Mouse (Mus musculus): ENCODE measurements at regions not wholly inside any gene's neighbourhood (a gene's known extent, or its start where the extent isn't known, plus 50 kb on each side); places are given as distances from the start of the nearest gene placed in this dataset.

DNA sequence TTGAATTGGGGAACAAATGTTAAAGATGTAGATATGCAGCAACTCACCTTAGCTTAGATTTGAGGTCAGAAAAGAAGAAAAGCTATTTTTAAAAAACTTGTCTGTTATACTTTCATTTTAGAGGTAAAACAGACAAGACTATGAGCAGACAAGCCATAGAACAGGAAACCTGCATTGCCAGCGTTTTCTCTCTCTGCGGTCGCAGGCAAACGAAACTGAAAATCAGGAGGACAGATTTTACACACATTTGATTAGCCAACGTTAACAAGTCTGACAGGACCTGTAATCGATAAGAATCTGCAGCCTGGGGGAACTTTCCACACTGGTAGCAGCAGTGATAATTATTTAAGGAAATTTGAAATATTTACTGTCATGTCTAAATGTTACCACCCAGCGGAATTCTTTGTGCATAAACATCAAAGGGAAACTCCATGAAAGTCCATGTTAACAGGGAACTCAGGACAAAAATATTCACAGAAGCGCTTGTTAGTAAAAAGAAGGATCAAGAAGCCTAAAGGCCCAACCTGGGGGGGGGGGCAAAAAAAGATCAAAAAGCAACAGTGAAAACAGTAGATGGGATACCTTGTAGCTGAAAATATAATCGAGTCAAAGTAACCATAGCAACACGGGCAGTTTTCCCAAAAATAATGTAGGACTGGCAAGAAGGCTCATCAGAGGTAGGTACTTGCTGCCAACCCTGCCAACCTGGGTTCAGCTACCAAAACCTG is 142.5 kb upstream of the Jmjd1c start:
- TF ChIP-seq POLR2A (IDR thresholded peaks at IDR 0.05; ENCODE audit: control insufficient read depth, extremely low read depth, insufficient read depth, low read length, poor library complexity) (no peak), CTCF (IDR thresholded peaks at IDR 0.05; ENCODE audit: borderline replicate concordance, control insufficient read depth, extremely low read depth, insufficient read depth, low read length, poor library complexity) (no peak)
